Mouse (Mus musculus): ENCODE measurements around the gene Pamr1. TPM values are rescaled to one million over a fixed set of nuclear protein-coding genes. Genes with fewer than 3 reads are reported as not detected.
A peak's percentile ranks its signal among the peaks of the same experiment; 100 is the strongest.

Pamr1 gene
- polyA plus RNA-seq, 1 experiment, result 5.0 TPM

DNA sequence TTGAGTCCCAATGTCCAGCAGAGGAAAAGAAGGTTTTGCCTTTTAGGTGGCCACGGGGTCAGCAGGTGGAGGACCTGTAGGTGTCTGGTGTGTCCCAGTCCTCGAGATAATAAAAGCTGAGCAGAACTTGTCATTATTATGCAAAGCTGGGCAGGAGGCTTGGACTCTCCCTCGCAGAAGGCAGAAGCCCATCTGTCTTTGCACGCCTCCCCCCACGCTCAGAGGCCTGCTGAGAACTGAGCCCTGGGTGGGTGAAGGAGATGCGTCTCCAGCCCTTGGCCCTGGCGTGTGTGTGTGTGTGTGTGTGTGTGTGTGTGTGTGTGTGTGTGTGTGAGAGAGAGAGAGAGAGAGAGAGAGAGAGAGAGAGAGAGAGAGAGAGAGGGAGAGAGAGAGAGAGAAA is 107.9 kb downstream of the Pamr1 start:
- 13% methylated on average over 7 of the region's 7 CpGs for WGBS

DNA sequence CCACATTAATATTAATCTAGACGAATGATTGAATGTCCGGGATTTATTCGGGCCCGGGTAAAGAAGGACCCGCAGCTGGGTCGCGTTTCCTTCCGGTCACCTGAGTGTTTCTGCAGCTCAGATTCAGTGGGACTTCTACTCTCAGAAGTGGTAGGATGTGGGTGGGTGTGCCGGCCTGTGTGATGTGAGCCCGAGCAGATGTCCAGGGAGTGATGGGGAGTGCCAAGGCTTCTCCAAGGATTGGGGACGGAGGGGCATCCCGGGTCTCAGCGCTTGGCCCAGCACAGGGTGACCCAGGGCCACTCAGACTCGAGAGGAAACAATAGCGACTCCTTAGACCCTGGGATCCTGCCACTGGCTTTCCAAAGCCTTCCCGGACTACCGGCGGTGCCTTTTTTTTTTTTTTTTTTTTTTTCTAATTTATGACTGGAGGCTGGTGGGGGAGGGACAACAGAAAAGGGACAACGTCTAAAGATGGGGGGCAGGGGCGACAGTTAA is 108.4 kb downstream of the Pamr1 start, which contains the start of gene Slc1a2:
Slc1a2 (plus strand) TSS at position 497 of the 498 bp plus-strand sequence.
- WGBS, result under 1% methylated on average over 20 of the region's 20 CpGs
- no peak for TF ChIP-seq CTCF (IDR thresholded peaks at IDR 0.05; ENCODE audit: borderline replicate concordance, insufficient read depth, low read depth, low read length)
- no peak for TF ChIP-seq POLR2A (IDR thresholded peaks at IDR 0.05; ENCODE audit: borderline replicate concordance, insufficient read depth, low read length)
- peak within 1 kb of the TSS; percentile 40 for H3K27ac ChIP-seq (ENCODE audit: insufficient read depth, low read length)
- peaks cover 3% of the 10 kb centered on the region; the same call in 1 of the 2 replicates for H3K4me1 ChIP-seq (ENCODE audit: control insufficient read depth, insufficient read depth, low read length)
- DNase-seq, result peak; percentile 66 to 67
- peak within 1 kb of the TSS; percentile 74 for H3K4me3 ChIP-seq (replicated peaks; ENCODE audit: insufficient read depth, low read depth, low read length)
- no peaks in the 10 kb centered on the region for H3K27me3 ChIP-seq (ENCODE audit: control insufficient read depth, insufficient read depth, low read length)

More for the DNA sequence above, 107.9 kb downstream of the Pamr1 start:
- DNase-seq, result peak; percentile 50 to 51
- H3K4me1 ChIP-seq (ENCODE audit: control insufficient read depth, insufficient read depth, low read length), result peaks cover 3% of the 10 kb centered on the region; the same call in 1 of the 2 replicates
- H3K27me3 ChIP-seq (ENCODE audit: control insufficient read depth, insufficient read depth, low read length), result no peaks in the 10 kb centered on the region
- H3K4me3 ChIP-seq (replicated peaks; ENCODE audit: insufficient read depth, low read depth, low read length), result peak overlapping the region; percentile 74
- H3K27ac ChIP-seq (ENCODE audit: insufficient read depth, low read length), result peak overlapping the region; percentile 40; the same call in 1 of the 2 replicates
- TF ChIP-seq POLR2A (IDR thresholded peaks at IDR 0.05; ENCODE audit: borderline replicate concordance, insufficient read depth, low read length), result no peak
- no peak for TF ChIP-seq CTCF (IDR thresholded peaks at IDR 0.05; ENCODE audit: borderline replicate concordance, insufficient read depth, low read depth, low read length)

DNA sequence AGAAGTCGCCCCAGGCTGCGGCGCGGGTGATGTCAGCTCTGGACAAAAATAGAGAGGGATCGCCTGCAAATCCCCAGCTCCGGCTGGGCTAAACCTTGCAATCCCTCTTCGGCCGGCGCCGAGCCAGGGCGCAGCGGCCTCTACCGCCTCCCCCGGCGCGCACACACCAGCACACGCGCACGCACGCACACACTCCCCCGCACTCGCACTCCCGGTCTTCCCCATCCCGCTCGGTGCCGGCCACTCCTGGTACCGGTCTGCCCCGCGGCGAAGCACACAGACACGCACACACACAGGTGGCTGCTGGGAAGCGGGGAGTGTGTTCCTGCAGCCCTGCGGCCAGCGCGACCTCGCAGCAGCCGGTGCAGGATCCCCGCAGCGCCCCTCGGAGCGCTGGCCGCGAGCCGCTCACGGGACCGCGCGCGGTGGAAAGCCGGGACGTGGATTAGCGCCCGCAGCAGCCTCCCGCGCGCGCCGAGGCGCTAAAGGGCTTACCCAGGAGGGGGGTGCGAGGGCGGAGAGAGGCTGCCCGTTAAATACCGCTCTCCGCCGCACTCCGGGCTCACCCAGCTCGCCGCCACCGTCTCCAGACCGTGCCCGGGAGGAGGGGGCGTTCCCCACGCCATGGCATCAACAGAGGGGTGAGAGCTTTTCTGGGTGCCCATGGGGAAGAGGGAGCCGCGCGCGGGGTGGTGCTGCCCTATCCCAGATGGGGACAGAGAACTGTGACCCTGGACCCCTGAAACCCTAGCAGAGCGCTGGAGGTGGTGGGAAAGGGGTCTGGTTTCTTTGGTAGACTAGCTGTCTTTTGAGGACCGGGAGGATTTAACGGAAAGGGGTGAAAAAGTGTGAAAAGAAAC is 109.1 kb downstream of the Pamr1 start:
- under 1% methylated on average over 80 of the region's 80 CpGs for WGBS
- TF ChIP-seq POLR2A (IDR thresholded peaks at IDR 0.05; ENCODE audit: borderline replicate concordance, insufficient read depth, low read length) (no peak; the same call in 1 of the 2 replicates), CTCF (IDR thresholded peaks at IDR 0.05; ENCODE audit: borderline replicate concordance, insufficient read depth, low read depth, low read length) (no peak; the same call in 1 of the 2 replicates)
- Histone ChIP-seq H3K27ac (ENCODE audit: insufficient read depth, low read length) (peak overlapping the region; percentile 15), H3K4me3 (replicated peaks; ENCODE audit: insufficient read depth, low read depth, low read length) (peak overlapping the region; percentile 74), H3K27me3 (ENCODE audit: control insufficient read depth, insufficient read depth, low read length) (no peaks in the 10 kb centered on the region), H3K4me1 (ENCODE audit: control insufficient read depth, insufficient read depth, low read length) (peaks cover 3% of the 10 kb centered on the region; the same call in 1 of the 2 replicates)
- peak; percentile 85 for DNase-seq

DNA sequence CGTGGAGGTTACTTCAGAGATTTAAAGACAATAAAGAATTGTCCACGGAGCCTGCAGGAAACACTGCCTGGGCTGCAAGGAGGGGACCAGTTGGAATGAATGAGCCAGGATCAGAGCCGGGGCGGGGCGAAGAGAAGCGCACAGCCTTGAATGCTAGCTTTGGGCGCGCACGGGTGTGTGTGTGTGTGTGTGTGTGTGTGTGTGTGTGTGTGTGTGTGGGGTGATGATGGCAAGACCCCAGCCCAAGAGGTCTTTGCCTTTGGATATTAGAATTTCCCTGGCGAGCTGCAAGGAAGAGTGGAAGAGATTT is 109.7 kb downstream of the Pamr1 start:
- Histone ChIP-seq H3K4me3 (replicated peaks; ENCODE audit: insufficient read depth, low read depth, low read length) (peak overlapping the region; percentile 74), H3K27me3 (ENCODE audit: control insufficient read depth, insufficient read depth, low read length) (no peaks in the 10 kb centered on the region), H3K27ac (ENCODE audit: insufficient read depth, low read length) (no peak overlapping the region), H3K4me1 (ENCODE audit: control insufficient read depth, insufficient read depth, low read length) (peaks cover 3% of the 10 kb centered on the region; the same call in 1 of the 2 replicates)
- DNase-seq, result peak in 1 of 2 experiments; percentile 54
- WGBS, result 3% methylated on average over 10 of the region's 10 CpGs
- TF ChIP-seq CTCF (IDR thresholded peaks at IDR 0.05; ENCODE audit: borderline replicate concordance, insufficient read depth, low read depth, low read length) (no peak), POLR2A (IDR thresholded peaks at IDR 0.05; ENCODE audit: borderline replicate concordance, insufficient read depth, low read length) (no peak)

DNA sequence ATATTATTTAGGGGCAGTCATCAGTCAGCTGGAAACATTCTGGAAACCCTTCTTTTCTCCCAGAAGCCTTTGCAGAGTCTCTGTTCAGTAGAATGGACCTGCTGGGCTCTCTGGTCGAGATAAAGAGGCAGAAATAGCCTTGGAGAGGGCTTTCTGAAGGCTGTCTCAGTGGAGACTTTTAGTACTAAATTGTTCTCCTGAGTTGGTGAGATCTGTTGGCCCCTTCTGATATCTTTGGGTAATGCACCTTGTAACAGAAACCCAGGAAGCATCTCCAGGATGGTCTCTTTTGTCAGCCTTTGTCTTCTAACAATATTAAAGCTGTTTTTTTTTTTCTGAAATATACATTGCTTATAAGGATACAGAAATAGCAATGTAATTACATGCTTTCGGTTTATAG is 111.2 kb downstream of the Pamr1 start:
- H3K4me1 ChIP-seq (ENCODE audit: control insufficient read depth, insufficient read depth, low read length), result peaks cover 3% of the 10 kb centered on the region; the same call in 1 of the 2 replicates
- no peak overlapping the region for H3K4me3 ChIP-seq (replicated peaks; ENCODE audit: insufficient read depth, low read depth, low read length)
- no peak overlapping the region for H3K27ac ChIP-seq (ENCODE audit: insufficient read depth, low read length)
- TF ChIP-seq POLR2A (IDR thresholded peaks at IDR 0.05; ENCODE audit: borderline replicate concordance, insufficient read depth, low read length) (no peak), CTCF (IDR thresholded peaks at IDR 0.05; ENCODE audit: borderline replicate concordance, insufficient read depth, low read depth, low read length) (no peak)
- H3K27me3 ChIP-seq (ENCODE audit: control insufficient read depth, insufficient read depth, low read length), result no peaks in the 10 kb centered on the region
- 34% methylated on average over 2 of the region's 2 CpGs for WGBS
- no peak for DNase-seq

DNA sequence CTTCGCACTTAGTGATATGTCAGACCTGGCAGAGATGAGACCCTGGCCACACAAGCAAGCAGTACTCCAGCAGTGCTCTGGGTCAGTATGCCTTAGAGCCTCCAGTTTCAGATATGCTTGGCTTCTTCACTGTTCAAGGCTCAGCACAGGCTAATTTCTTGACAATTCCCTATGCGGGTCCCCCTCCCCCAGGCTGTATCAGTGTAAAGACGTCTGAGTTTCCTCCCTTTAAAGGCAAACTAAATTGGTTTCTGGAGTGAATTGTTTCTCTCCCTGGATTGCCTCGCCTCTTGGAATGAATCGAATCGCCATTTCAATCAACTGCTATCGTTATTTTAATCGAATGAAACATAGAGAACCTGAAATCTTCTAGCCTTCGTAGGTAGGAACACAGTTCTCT is 113.1 kb downstream of the Pamr1 start:
- H3K27ac ChIP-seq (ENCODE audit: insufficient read depth, low read length), result no peak overlapping the region
- WGBS, result 66% methylated on average over 9 of the region's 9 CpGs
- no peak overlapping the region for H3K4me3 ChIP-seq (replicated peaks; ENCODE audit: insufficient read depth, low read depth, low read length)
- no peaks in the 10 kb centered on the region for H3K4me1 ChIP-seq (ENCODE audit: control insufficient read depth, insufficient read depth, low read length)
- H3K27me3 ChIP-seq (ENCODE audit: control insufficient read depth, insufficient read depth, low read length), result no peaks in the 10 kb centered on the region
- DNase-seq, result no peak
- TF ChIP-seq POLR2A (IDR thresholded peaks at IDR 0.05; ENCODE audit: borderline replicate concordance, insufficient read depth, low read length), result no peak
- no peak for TF ChIP-seq CTCF (IDR thresholded peaks at IDR 0.05; ENCODE audit: borderline replicate concordance, insufficient read depth, low read depth, low read length)

DNA sequence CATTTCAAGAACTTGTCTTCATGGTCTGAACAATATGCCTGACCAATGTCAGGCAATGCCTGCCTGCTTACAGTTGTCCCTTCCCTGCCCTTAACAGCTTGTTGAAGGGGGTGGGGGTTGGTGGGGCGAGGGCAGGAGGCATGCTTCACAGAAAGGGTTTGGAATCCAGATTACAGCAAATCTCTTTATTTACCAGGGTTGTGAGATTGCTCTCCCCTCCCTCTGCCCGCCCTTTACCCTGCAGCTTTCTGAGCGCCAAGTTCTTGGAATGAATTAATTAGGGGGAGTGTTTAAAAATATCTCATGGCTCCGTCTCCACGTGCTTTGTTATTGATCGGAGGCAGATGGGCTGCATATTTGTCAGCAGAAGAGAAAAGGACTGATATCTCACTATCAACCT is 113.5 kb downstream of the Pamr1 start:
- TF ChIP-seq CTCF (IDR thresholded peaks at IDR 0.05; ENCODE audit: borderline replicate concordance, insufficient read depth, low read depth, low read length), result no peak
- no peak for TF ChIP-seq POLR2A (IDR thresholded peaks at IDR 0.05; ENCODE audit: borderline replicate concordance, insufficient read depth, low read length)
- DNase-seq, result no peak
- Histone ChIP-seq H3K4me3 (replicated peaks; ENCODE audit: insufficient read depth, low read depth, low read length) (no peak overlapping the region), H3K27ac (ENCODE audit: insufficient read depth, low read length) (no peak overlapping the region), H3K4me1 (ENCODE audit: control insufficient read depth, insufficient read depth, low read length) (no peaks in the 10 kb centered on the region), H3K27me3 (ENCODE audit: control insufficient read depth, insufficient read depth, low read length) (no peaks in the 10 kb centered on the region)
- WGBS, result 46% methylated on average over 6 of the region's 6 CpGs

All from cerebellum, adult 2 months (tissue).